Mouse (Mus musculus) kidney, postnatal 10 days (tissue): ENCODE data around the gene Med10.
A peak's percentile ranks its signal among the peaks of the same experiment; 100 is the strongest.

ENCODE experiments used
- DNase-seq: peaks from one replicate; pipeline ENCODE4 v3.0.0; 2021; ENCODE audit warnings: mixed read lengths

Gene Med10

DNA sequence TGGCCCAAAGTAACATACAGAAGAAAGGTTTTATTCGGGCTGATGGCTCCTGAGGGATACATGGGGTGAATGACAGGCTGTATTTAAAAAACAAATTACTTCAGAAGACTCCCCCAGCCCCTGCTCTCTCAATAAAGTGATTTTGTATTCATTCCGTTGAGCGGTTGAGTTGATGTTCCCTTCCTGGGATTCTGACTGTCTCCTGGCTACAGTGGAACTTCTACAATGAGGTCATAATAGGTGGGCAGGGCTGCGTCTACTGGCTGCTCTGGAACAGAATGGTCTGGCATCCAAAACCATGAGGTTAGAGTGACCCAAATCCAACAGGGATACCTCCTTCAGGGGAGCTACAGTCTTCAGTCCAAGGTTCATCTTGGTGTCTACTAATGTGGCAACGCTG lies at the start of gene Med10:
Gene Med10 (plus strand): TSS at position 301 of the 400 bp plus-strand sequence.
- DNase-seq, result no peak

DNA sequence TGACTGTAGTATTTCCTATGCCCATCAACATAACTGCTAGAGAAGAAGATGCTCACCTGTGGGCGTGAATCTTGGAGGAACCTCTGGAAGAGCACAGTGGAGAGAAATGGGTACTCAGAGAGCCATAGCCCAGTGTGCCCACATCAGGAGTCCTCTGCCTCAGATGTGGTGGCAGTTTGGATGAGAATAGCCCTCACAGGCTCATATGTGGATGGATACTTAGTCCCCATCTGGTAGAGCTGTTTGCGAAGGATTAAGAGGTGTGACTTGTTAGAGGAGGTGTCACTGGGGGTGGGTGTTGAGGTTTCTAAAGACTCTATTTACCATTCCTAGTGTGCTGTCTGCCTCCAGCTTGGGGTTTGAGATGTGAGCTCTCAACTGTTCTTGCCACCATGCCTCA lies 49.3 kb upstream of the Med10 start:
- no peak for DNase-seq

DNA sequence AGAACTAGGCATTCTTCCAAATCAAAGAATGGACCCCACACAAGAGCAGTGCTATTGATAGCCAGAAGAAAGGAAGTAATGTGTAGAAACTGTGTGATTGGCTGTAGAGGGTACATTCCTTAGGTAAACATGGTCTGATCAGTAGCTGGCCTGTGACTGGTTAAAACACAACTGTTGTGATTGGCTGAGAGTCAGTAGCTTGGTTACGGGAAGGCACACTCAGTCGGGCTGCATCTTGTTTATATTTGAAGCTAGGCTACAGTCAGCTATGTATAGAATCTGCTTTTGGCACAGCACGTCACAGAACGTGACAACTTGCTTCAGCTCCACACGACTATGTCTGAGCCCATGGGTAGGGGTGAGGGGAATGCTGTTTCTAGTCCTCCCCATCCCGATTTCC lies 43.2 kb upstream of the Med10 start:
- DNase-seq, result no peak

DNA sequence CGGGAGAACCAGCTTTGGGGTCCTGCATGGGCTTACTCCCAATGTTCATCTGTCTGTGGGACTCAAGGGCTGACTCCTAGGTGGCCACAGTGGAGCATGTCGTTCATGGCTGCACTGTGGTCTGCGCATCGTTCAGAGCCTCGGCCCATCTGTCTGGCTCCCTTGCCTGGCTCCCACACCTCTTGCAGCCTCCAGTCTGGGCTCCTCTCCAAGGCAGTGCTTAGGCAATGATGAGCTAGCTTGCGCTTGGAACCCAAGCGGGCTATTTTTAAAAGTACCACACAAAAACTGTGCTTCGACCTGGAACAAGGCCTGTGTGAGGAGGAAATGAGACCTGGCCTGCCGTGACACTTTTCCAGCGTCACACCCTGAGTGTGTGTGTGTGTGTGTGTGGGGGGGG lies 40.8 kb upstream of the Med10 start:
- no peak for DNase-seq

DNA sequence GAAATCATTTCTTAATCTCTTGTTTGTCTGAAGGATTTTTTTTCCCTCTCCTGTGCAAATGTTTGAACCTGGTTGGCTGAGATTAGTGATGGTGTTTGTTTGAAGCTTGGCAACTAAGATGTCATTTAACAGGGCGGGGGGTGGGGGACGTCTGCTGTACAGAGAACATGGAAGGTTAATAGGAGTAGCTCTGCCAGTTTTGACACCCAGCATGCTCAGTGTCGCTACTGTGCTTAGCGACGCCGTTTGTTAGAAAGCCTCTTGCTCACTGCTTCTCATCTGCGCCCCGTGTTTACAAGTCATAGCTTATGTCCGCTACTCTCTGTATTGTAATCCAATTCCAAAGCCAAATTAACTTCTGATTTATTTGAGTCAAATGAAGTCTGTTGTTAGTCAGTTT lies 37.5 kb upstream of the Med10 start:
- DNase-seq, result no peak

DNA sequence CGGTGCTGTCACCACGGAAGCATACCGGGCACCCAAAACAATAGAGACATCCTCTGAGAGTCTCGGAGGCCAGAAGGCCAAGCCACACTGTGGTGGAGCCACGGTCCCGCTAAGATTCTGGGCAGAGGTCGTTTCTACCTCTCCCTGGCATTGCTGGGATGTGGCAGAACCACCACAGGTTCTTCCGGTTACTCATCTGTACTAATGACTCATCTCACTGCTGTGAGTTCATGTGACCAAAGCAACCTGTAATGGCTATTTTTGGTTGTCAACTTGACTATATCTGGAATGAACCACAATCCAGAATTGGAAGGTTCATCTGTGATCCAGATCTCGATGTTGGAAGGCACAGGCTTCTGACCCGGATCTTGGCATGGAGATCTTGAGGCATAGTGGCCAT lies 34.0 kb upstream of the Med10 start:
- no peak for DNase-seq

DNA sequence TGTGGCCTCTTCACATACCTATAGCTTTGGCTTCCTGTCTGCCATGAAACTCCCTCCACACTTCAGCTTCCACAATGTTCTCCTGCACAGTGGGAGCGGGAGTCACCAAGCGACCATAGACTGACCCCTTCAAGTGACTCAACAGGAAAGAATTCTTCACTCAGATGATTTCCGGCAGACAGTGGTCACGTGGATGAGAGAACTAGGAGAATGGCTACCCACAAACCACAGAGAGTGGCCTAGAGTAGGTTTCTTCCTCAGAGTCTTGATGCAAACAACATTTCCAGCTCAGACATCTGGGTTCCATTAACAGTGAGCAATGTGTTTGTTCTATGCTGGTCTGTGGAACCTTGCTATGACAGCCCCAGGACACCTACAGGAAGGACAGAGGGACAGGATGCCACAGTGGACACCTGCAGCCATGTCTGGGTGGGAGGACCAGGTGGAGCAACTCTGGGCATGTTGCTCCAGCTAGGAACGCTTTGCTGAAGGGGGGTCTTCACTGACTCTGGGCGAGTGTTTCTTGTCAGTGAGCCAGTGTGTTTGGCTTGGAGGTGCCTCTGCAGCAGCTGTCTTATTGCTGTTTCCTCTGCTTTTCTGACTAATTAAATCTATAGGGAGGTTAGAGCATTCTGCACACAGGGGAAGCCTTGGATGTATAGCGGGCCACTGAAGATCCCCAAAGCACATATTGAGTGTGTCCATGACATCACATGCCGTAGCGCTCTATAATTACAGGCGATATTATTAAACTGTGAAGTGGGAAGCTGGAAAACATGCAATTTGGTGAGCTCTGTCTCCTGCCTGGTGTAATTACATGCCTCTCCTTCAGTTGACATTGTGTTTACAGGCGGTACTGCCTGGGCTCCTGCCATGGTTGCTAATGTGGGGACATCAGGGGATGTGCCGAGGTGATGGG lies 31.4 kb upstream of the Med10 start:
- no peak for DNase-seq

DNA sequence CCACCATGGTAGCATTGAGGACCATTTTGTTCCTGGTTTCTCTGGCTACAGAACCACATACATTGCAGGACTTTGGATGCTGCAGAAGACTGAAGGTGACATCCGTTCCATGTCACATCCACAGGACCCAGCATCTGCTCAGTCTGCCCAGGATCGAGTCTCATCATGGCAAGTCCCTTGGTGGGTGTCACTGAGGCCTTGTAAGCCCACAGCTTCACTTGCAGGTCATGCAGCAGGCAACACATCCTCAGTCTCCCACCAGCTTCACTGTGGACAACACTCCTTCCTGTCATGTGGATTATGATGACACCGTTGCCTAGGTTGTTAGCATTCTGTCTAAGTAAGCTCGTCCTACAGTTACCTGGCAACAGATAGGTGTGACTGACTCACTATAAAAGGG lies 29.8 kb upstream of the Med10 start:
- no peak for DNase-seq

DNA sequence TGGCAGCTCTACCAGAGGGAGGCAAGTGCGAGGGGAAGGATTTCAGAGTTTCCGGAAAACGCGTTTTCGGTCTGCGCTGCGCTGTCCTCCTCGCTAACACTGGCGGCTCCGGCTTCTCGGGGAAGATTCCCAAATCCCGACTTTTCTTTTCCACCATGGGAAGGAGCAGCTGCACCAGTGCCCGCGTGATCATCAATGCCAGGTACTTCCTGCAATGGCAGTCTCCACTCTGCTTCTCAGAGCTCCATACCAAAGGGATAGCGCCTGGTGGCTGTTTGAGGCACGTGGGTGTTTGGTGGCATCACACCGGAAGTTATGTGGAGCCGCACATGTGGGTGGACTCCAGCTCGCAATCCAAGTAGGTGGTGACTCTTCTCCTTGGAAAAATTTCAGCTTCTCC lies 24.0 kb upstream of the Med10 start:
- DNase-seq, result no peak

DNA sequence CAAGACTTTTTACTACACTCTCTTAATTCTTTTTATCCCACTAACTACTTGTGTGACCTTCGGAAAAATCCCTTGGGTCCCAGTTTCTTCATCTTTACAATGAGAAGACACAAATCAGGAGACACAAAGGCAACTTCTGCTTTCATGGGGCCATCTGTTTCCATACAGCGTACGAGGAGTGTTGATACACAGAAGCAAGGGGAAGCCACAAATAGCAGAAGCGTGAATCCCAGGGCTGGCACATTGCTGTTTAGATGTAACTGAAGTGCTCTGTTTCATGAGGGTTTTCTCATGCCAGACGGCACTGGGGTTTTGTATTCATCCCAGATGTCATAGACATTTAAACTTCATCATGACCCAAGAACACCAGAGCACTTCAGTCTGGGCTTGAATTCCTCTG lies 13.5 kb upstream of the Med10 start:
- DNase-seq, result no peak

DNA sequence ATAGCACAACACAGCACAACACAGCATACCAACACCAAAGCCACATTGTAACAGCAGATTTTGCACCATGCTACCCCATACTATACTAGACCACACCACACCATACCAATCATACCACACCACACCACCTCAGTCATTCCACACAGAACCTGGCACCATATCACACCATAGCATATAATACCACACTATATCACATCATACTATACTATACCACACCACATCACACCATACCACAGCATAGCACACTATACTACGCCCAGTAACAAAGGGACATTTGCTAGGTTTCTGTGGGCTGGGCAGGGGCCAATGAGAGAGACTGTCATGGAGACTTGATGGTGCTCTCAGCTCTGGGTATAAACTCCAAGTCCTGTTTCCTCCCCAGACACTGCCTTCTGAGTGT lies 10.4 kb upstream of the Med10 start:
- no peak for DNase-seq

DNA sequence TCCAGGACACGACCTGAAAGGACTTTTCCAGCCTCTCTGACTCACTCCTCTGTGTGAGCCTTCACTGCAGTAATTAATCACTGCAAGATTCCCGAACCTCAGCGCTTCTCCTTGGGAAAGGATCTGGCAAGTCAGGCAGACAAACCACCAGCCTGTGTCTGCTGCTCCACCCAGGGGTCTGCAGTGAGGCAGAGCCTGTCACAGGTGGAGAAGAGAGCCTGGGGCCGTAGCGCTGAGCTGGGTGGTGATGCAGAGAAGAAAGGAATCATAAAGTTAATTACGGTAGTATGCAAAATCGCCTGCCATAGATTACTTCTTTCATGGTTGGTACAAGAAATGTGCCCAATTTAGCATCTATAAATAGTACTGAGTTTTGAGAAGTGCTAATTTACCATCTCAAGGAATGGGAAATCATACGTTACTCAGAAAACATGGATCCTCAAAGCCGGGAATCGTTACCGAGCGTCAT lies 9.6 kb upstream of the Med10 start:
- no peak for DNase-seq

DNA sequence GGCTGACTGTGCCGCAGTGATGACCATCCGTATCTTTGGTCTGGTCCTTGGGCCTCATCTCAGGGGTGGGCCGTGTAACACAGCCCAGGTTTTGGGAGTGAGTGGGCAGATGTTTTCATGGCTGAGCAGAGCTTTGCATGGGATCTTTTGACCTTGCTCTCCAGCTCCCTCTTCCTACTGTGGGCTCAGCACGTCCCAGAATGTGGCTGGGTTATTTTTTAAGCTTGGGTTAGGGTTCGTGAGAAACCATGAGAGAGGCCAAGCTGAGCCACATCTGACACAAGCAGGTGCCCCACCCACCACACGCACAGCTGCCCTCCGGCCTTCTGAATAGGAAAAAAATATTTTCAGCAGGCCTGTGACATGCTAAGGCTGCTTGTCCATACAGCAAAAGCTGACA lies 7.4 kb upstream of the Med10 start:
- no peak for DNase-seq

DNA sequence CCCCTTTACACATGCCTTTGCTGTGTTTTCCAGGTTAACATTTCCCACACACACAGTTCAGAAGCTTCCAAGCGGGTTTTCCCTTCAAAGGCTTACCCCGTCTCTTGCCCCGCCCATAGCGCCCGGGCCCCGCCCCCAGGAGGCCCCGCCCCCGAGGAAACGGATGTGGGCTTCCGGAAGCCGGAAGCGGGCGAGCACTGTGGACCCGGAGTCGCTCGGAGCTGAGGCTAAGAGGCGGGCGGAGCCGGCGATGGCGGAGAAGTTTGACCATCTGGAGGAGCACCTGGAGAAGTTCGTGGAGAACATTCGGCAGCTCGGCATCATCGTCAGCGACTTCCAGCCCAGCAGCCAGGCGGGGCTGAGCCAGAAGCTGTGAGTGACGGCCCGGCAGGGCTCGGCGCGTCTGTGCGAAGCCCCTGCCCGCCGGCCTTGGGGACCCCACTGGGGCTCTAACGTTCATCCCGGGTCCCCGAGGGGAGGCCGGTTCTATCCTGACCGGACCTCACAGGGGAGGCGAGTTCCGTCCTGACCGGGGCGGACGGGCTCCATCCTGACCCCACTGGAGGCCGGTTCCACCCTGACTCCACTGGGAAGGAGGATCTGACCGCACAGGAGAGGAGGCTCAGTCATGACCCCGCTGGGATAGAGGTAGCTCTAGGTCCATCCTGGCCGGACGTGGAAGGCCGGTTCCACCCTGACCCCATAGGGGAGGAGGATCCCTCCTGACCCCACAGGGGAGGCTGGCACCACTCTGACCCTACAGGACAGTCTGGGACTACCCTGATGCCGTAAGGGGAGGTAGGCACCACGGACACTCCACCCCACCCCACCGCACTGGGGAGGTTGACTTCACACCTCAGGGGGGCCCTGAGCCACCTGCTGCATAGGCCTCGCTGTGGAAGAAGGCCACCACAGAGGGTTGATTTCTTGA lies 7.8 kb downstream of the Med10 start:
- DNase-seq, result peak; percentile 96

DNA sequence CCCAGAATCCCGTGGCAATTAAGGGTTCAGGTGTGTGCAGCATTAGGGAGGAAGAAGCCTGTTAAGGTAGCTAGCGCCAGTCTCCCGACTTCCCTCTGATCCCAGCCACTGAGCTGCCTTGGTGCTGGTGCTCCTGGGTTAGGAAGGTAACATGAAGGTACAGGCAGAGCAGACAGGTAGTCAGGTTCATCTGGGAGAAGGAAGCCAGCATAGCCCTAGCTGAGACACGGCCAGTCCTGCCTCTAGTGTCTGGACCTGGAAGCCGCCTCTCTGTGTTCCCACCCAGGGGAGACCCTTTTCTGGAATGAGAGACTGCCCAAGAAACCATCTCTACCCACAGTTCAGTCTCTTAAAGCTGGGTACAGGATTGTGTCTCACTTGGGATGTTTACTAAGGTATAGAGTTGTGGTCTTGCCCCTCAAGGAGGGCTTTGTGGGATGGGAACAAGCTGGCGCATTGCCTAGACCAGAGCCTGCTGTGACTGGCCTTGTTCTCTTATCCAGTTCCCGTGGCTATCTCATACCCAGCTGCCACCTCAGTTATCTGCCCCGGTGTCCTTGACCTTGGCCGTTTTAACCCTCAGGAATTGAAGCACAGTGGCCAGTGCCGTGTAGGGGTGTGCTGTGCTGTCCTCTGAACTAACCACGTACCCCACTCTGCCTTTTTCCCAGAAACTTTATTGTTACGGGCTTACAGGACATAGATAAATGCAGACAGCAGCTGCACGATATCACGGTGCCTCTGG lies 8.9 kb downstream of the Med10 start:
- DNase-seq, result no peak

DNA sequence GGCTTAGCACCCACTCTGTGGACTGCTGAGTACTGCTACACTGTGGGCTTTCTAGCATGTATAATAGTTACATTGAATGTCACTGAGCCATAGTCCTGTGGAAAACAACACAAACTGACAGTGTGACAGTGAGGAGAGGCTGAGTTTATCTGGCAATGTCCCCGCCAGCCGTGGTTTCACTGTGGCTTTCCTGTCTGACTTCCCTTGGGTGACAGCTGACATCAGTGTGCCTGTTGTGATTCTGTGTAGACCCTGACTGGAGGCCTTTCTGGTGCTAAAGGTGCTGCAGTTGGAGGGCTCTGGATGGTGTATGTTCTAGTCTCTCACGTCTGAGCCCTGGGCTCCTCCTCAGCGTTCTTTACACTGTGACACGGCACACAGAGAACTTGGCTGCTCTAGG lies 11.7 kb downstream of the Med10 start:
- no peak for DNase-seq

DNA sequence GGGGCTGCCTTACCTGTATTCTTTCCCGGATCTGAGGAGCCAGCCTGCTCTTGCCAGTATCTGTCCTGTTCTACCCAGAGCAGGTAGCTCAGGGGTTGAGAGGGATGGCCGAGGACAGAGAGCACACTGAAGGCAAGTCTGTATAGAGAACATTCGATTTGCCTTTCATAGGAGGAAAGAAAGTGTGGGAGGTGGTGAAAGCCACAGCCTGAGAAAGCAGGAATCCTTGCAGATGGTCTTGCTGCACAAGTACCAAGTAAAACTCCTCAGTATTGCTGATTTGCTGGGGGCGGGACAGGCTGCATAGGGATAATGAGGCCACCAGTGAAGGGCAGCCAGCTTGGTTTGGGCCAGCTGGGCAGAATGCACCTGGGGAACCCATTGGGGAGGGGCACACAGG lies 16.1 kb downstream of the Med10 start:
- no peak for DNase-seq

DNA sequence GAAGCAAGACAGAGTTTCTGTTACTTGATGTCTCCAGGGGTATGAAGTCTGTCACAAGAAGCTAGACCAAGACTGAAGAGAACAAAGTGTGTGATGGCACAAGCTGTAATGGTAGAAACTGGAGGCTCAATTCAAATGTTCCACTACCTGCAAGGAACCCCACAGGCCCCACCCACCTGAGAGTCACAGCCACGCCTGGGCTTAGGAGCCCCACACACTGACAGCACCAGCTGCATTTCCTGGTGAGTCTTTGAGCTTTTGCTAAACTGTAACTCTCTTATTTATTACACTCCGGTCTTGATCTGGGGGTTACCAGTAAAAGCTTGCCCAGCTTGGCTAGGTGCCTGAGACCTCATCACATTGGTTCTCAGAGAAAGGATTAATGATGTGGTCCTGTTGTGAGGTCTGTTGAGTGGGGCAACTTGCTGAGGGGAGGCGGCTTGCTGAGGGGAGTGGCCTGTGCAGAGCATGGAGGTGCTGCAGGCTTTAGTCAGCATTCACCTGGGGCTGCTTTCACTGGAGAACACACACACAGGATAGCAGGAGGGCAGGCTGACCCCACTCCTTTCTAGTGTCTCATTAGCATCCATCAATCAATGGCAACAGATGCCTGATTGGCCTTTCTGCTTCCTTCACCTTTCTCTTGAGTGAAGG lies 19.1 kb downstream of the Med10 start:
- no peak for DNase-seq

DNA sequence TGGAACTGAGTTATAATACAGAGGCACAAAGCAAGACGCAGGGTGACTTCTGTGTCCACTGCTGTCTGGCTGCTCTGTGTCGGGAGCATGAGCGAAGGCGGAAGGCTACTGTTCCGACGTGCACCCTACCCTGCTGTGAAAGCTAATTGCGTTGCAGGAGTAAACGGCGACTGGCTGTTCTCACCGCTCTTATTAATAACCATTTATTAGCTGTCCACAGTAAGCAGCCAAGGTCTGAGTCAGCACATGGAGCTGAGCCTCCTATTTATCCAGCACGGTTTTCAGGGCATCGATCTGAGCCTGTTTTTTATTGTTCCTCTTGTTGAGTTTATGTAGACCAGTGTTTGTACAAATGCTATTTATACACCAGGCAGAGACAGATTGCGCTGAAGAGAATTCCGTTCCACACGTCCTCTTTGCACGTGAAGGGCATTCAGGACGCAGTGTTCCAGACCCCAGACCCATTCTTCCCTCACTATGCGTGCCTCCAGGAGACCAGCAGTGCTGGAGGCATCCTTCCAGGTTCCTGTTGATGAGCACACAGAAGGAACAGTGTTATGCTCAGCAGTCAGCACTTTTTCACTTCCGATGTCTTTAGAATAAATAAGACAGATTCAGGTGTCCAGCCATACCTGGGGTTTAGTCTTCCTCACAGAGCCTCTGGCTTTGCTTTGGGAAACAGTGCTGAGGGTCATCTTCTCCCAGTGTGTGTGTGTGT lies 21.9 kb downstream of the Med10 start:
- DNase-seq, result no peak

DNA sequence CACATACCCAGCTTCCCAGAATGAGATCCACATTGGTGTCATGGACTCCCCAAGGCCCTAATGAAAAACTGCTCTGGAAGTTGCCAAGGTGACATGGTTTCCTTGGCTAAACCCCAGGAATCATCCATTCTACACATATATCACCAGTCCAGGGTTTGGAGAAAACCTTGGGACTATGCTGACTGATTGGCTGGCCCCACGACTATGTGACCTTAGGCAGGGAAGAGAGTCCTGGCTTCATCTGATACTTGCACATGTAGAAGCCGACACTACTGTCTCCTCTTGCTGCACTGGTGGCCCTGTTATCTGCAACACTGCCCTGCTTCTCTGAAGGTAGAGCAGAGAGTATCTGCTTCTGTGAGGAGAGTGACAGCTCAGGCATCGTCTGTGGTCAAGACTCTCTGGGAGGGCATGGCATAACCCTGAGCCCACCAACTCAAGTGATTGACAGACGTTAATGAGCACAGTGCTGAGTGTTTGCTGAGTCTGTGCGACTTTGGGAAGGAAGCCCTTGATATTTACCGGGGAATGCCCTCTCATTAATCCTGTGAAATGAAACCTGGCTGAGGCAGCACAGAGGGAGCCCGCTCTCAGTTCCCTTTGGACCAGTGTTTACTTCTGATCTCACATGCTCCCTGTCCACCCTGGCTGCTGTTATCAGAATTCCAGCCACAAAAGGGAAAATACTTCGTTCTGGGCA lies 23.4 kb downstream of the Med10 start:
- no peak for DNase-seq

DNA sequence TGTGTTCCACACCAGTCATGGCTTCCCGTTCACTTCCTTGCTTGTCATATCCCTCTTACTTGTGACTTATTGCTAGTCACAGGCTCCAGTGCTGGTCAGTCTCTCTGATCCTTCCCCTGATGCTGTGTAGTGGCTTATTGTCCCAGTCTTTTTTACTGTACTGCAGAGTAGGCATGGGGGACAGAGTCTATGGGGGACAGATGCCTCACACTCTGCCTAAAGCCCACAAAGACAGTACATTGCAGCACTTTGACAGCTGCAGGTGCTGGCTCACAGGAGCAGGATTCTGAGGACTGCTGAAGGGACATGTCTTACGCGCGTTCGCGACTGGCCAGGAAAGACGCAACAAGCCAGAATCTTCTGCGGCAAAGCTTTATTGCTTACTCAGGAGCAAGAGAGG lies 28.4 kb downstream of the Med10 start:
- no peak for DNase-seq
